Mouse (Mus musculus) frontal cortex, adult (tissue): ENCODE measurements around the gene Atp6v0e.

Experiments
- ATAC-seq: cut with Nextera tagmentation; 2 replicates; pipeline ENCODE4 v1.9.2; 2017; ENCODE audit warnings: mild to moderate bottlenecking, moderate library complexity, mixed read lengths; ENCODE audit not compliant: low TSS enrichment

Atp6v0e gene

GRCm38 (mm10) chr17:26715916-26716717 lies 53.1 kb downstream of the Atp6v0e start:
- peak; percentile 86 for ATAC-seq

- ATAC-seq = no peak
Observed at GRCm38 (mm10) chr17:26717868-26718267, 54.8 kb downstream of the Atp6v0e start.

GRCm38 (mm10) chr17:26719405-26719804 lies 56.4 kb downstream of the Atp6v0e start:
- no peak for ATAC-seq

GRCm38 (mm10) chr17:26721802-26722201 lies 58.8 kb downstream of the Atp6v0e start:
- no peak for ATAC-seq

GRCm38 (mm10) chr17:26724790-26725189 lies 61.8 kb downstream of the Atp6v0e start:
- ATAC-seq = no peak

- ATAC-seq = no peak
Observed at GRCm38 (mm10) chr17:26726674-26727073, 63.6 kb downstream of the Atp6v0e start.

GRCm38 (mm10) chr17:26727110-26727755 lies 64.2 kb downstream of the Atp6v0e start:
- ATAC-seq = no peak

GRCm38 (mm10) chr17:26742581-26742980 lies 79.5 kb downstream of the Atp6v0e start:
- no peak for ATAC-seq

- ATAC-seq = no peak
Observed at GRCm38 (mm10) chr17:26743294-26743693, 80.3 kb downstream of the Atp6v0e start.
